Comparison of ENCODE assay signal across 8 mouse cellular contexts in genomic region chr7:101323141-101323594, GRCm38 (mm10). TPM values are rescaled to one million over a fixed set of nuclear protein-coding genes. Genes with fewer than 3 reads are reported as not detected.
DNase-seq lines count a peak whose midpoint lies in the region; ATAC-seq and TF ChIP-seq lines count a peak whose summit lies in the region.
"Had no signal": no experiment of that assay in that cellular context is flagged by ENCODE, and none has a peak within 500 bp of the region (broad histone marks: within the 10 kb centered on the region; RNA-seq: fewer than 3 reads in every experiment).

No protein-coding gene starts in this region.

- H3K36me3 ChIP-seq in megakaryocyte, embryonic 14.5 days (replicated peaks; ENCODE audit: low read length), result peaks cover 60% of the 10 kb centered on the region
- no peaks in the 10 kb centered on the region for H3K36me3 ChIP-seq in embryonic facial prominence, embryonic 15.5 days
- H3K36me3 ChIP-seq in kidney, postnatal 0 days (ENCODE audit: insufficient read depth, low read length), result no peaks in the 10 kb centered on the region
- no peaks in the 10 kb centered on the region for H3K36me3 ChIP-seq in stomach, embryonic 15.5 days
- H3K36me3 ChIP-seq: forebrain, embryonic 10.5 days had no signal

- WGBS in embryonic facial prominence, embryonic 15.5 days, result 64% methylated on average over 4 of the region's 4 CpGs
- WGBS in kidney, postnatal 0 days, result 55% methylated on average over 4 of the region's 4 CpGs
- WGBS in stomach, embryonic 15.5 days, result 52% methylated on average over 4 of the region's 4 CpGs

- 0 out of 2 replicates have a peak overlapping the region, but pooled peaks have one; percentile 94 for H3K4me2 ChIP-seq in embryonic facial prominence, embryonic 15.5 days (replicated peaks)
- H3K4me2 ChIP-seq in kidney, postnatal 0 days (ENCODE audit: low read length), result peak overlapping the region; percentile 94
- H3K4me2 ChIP-seq in stomach, embryonic 15.5 days, result peak overlapping the region; percentile 94

- ATAC-seq in megakaryocyte, adult 5-6 weeks (ENCODE audit: poor library complexity, severe bottlenecking), result no peak
- ATAC-seq in embryonic facial prominence, embryonic 15.5 days (ENCODE audit: insufficient number of reproducible peaks, low FRiP score, low TSS enrichment, low read depth), result no peak
- peak; percentile 37 for ATAC-seq in kidney, postnatal 0 days (replicated peaks; ENCODE audit: low FRiP score, low read depth)
- ATAC-seq in stomach, embryonic 15.5 days (ENCODE audit: insufficient read depth, low FRiP score, low read depth), result peak; percentile 77
- ATAC-seq in inflammation-experienced regulatory T-cells, adult 6 months, result no peak

- H3K4me1 ChIP-seq in megakaryocyte, embryonic 14.5 days, result peaks cover 91% of the 10 kb centered on the region
- H3K4me1 ChIP-seq in embryonic facial prominence, embryonic 15.5 days, result peaks cover 28% of the 10 kb centered on the region
- peaks cover 29% of the 10 kb centered on the region for H3K4me1 ChIP-seq in kidney, postnatal 0 days (replicated peaks; ENCODE audit: insufficient read depth, low read length)
- H3K4me1 ChIP-seq in stomach, embryonic 15.5 days, result peaks cover 33% of the 10 kb centered on the region

- H3K27ac ChIP-seq in embryonic facial prominence, embryonic 15.5 days (replicated peaks), result no peak overlapping the region
- peak overlapping the region; percentile 31; the same call in 1 of the 2 replicates for H3K27ac ChIP-seq in kidney, postnatal 0 days
- peak overlapping the region; percentile 95 for H3K27ac ChIP-seq in stomach, embryonic 15.5 days
- H3K27ac ChIP-seq: forebrain, embryonic 10.5 days had no signal

- no peak for TF ChIP-seq CTCF in kidney, postnatal 0 days (IDR thresholded peaks at IDR 0.05; ENCODE audit: low read depth)

- no peak for DNase-seq in kidney, postnatal 0 days (ENCODE audit: low spot score)
- no peak for DNase-seq in layer of hippocampus, postnatal 14 days (ENCODE audit: low spot score in 2 of 2)

- peak overlapping the region; percentile 62 for H3K4me3 ChIP-seq in megakaryocyte, embryonic 14.5 days (replicated peaks)
- 0 out of 2 replicates have a peak overlapping the region, but pooled peaks have one; percentile 75 for H3K4me3 ChIP-seq in embryonic facial prominence, embryonic 15.5 days (replicated peaks)
- no peak overlapping the region for H3K4me3 ChIP-seq in kidney, postnatal 0 days (replicated peaks; ENCODE audit: low read depth, low read length)
- peak overlapping the region; percentile 80 for H3K4me3 ChIP-seq in stomach, embryonic 15.5 days (replicated peaks)
- H3K4me3 ChIP-seq: forebrain, embryonic 10.5 days had no signal

- peaks cover 12% of the 10 kb centered on the region for H3K27me3 ChIP-seq in megakaryocyte, embryonic 14.5 days (replicated peaks)
- no peaks in the 10 kb centered on the region; the same call in 1 of the 2 replicates for H3K27me3 ChIP-seq in embryonic facial prominence, embryonic 15.5 days
- no peaks in the 10 kb centered on the region for H3K27me3 ChIP-seq in kidney, postnatal 0 days (ENCODE audit: insufficient read depth, low read length)
- H3K27me3 ChIP-seq in stomach, embryonic 15.5 days (replicated peaks), result no peaks in the 10 kb centered on the region

- H3K9ac ChIP-seq in embryonic facial prominence, embryonic 15.5 days, result no peak overlapping the region
- H3K9ac ChIP-seq in kidney, postnatal 0 days (ENCODE audit: low read depth, low read length), result no peak overlapping the region
- no peak overlapping the region for H3K9ac ChIP-seq in stomach, embryonic 15.5 days

- no peaks in the 10 kb centered on the region for H3K9me3 ChIP-seq in megakaryocyte, embryonic 14.5 days
- H3K9me3 ChIP-seq in embryonic facial prominence, embryonic 15.5 days (replicated peaks), result no peaks in the 10 kb centered on the region
- no peaks in the 10 kb centered on the region for H3K9me3 ChIP-seq in kidney, postnatal 0 days (replicated peaks; ENCODE audit: low read length)
- no peaks in the 10 kb centered on the region for H3K9me3 ChIP-seq in stomach, embryonic 15.5 days
- H3K9me3 ChIP-seq: forebrain, embryonic 10.5 days had no signal

RNA-seq across cellular contexts. Expression of gene Stard10, which starts 6.3 kb away (rescaled TPM):
- polyA plus RNA-seq in megakaryocyte, embryonic 14.5 days (2012; ENCODE audit: insufficient read depth, low replicate concordance), result 236 and 315 TPM in 2 replicates
- total RNA-seq in megakaryocyte, adult 5-6 weeks (2015), result 22.3 and 23.9 TPM in 2 replicates
- total RNA-seq in megakaryocyte, adult 5-6 weeks (2017), result 8.2 and 8.4 TPM in 2 replicates
- polyA plus RNA-seq in embryonic facial prominence, embryonic 15.5 days (2015; fragmentation: Nextera tagmentation; extraction: Ambion mirVana), result 33.9 and 34.2 TPM in 2 replicates
- 74.1 and 74.6 TPM in 2 replicates for polyA plus RNA-seq in kidney, postnatal 0 days (2015; fragmentation: Nextera tagmentation; extraction: Ambion mirVana)
- polyA plus RNA-seq in stomach, embryonic 15.5 days (2015; fragmentation: Nextera tagmentation; extraction: Ambion mirVana), result 112 and 127 TPM in 2 replicates
- total RNA-seq in layer of hippocampus, postnatal 14 days (2021), result 10 to 100 TPM; 14.2 to 18.3 TPM
- polyA plus RNA-seq in inflammation-experienced regulatory T-cells, adult 6 months (2017; shearing (Covaris generic)), result 1 to 10 TPM; 1.7 to 5.6 (median 2.0) TPM

RNA-seq across cellular contexts. Expression of gene Atg16l2, which starts 21.1 kb away (rescaled TPM):
- polyA plus RNA-seq in megakaryocyte, embryonic 14.5 days (2012; ENCODE audit: insufficient read depth, low replicate concordance), result 3.2 and 7.8 TPM in 2 replicates
- 16.2 and 20.2 TPM in 2 replicates for total RNA-seq in megakaryocyte, adult 5-6 weeks (2015)
- 9.9 and 15.3 TPM in 2 replicates for total RNA-seq in megakaryocyte, adult 5-6 weeks (2017)
- 20.4 and 21.5 TPM in 2 replicates for polyA plus RNA-seq in embryonic facial prominence, embryonic 15.5 days (2015; fragmentation: Nextera tagmentation; extraction: Ambion mirVana)
- polyA plus RNA-seq in kidney, postnatal 0 days (2015; fragmentation: Nextera tagmentation; extraction: Ambion mirVana), result 16.0 and 17.0 TPM in 2 replicates
- polyA plus RNA-seq in stomach, embryonic 15.5 days (2015; fragmentation: Nextera tagmentation; extraction: Ambion mirVana), result 15.4 and 16.2 TPM in 2 replicates
- 10 to 100 TPM; 37.0 to 40.1 TPM for total RNA-seq in layer of hippocampus, postnatal 14 days (2021)
- polyA plus RNA-seq in inflammation-experienced regulatory T-cells, adult 6 months (2017; shearing (Covaris generic)), result 10 to 100 TPM; 39.3 to 53.6 (median 44.9) TPM

RNA-seq across cellular contexts. Expression of gene Arap1, which starts 24.7 kb away (rescaled TPM):
- 143 and 148 TPM in 2 replicates for polyA plus RNA-seq in megakaryocyte, embryonic 14.5 days (2012; ENCODE audit: insufficient read depth, low replicate concordance)
- total RNA-seq in megakaryocyte, adult 5-6 weeks (2015), result 141 and 152 TPM in 2 replicates
- 211 and 245 TPM in 2 replicates for total RNA-seq in megakaryocyte, adult 5-6 weeks (2017)
- polyA plus RNA-seq in embryonic facial prominence, embryonic 15.5 days (2015; fragmentation: Nextera tagmentation; extraction: Ambion mirVana), result 82.5 and 82.8 TPM in 2 replicates
- polyA plus RNA-seq in kidney, postnatal 0 days (2015; fragmentation: Nextera tagmentation; extraction: Ambion mirVana), result 65.8 and 70.4 TPM in 2 replicates
- polyA plus RNA-seq in stomach, embryonic 15.5 days (2015; fragmentation: Nextera tagmentation; extraction: Ambion mirVana), result 88.7 and 92.5 TPM in 2 replicates
- 10 to 100 TPM; 18.1 to 22.4 TPM for total RNA-seq in layer of hippocampus, postnatal 14 days (2021)
- 10 to 100 TPM; 29.0 to 58.0 (median 41.3) TPM for polyA plus RNA-seq in inflammation-experienced regulatory T-cells, adult 6 months (2017; shearing (Covaris generic))

Comparison
In these comparisons a context has a peak if more than half of its experiments do, and no peak if none do; other contexts are left out.
1. ATAC-seq: peak in kidney, postnatal 0 days (single experiment) and stomach, embryonic 15.5 days (single experiment); none in megakaryocyte, adult 5-6 weeks (single experiment), embryonic facial prominence, embryonic 15.5 days (single experiment) and inflammation-experienced regulatory T-cells, adult 6 months (single experiment).
2. Peak in every context shown above with its lines, with median percentiles within 50 percentile points of each other: H3K4me2 ChIP-seq.